Mouse (Mus musculus) heart, embryonic 16.5 days (tissue): ENCODE results near the gene Tmx2. TPM values are rescaled to one million over a fixed set of nuclear protein-coding genes. Genes with fewer than 3 reads are reported as not detected.

Source experiments
- ATAC-seq: fragments of 200-750 bp; cut with Nextera tagmentation; replicated peaks from 2 replicates; pipeline ENCODE4 v1.8.0; 2017; ENCODE audit warnings: moderate number of reproducible peaks; ENCODE audit not compliant: insufficient read depth, low FRiP score; ENCODE audit errors: extremely low read depth
- H3K27ac ChIP-seq: fragments of 300-500 bp; sonication (generic); 2 replicates; pipeline ENCODE4 v1.5.1; 2014; ENCODE audit warnings: mild to moderate bottlenecking, low read length, control low read depth, moderate library complexity
- H3K27me3 ChIP-seq: fragments of 300-500 bp; sonication (generic); 2 replicates; pipeline ENCODE4 v1.6.1; 2014; ENCODE audit warnings: low read length, mixed read lengths; ENCODE audit not compliant: control insufficient read depth, insufficient read depth
- H3K36me3 ChIP-seq: fragments of 300-500 bp; sonication (generic); 2 replicates; pipeline ENCODE4 v1.6.1; 2014; ENCODE audit not compliant: control insufficient read depth, insufficient read depth
- H3K4me1 ChIP-seq: fragments of 300-500 bp; sonication (generic); 2 replicates; pipeline ENCODE4 v1.6.1; 2014; ENCODE audit warnings: low read length, mixed read lengths; ENCODE audit not compliant: control insufficient read depth, insufficient read depth
- H3K4me2 ChIP-seq: fragments of 300-500 bp; sonication (generic); 2 replicates; pipeline ENCODE4 v1.6.1; 2014; ENCODE audit warnings: low read depth, mild to moderate bottlenecking, control low read depth, low read length
- H3K4me3 ChIP-seq: fragments of 300-500 bp; sonication (generic); 2 replicates; pipeline ENCODE4 v1.5.1; 2014; ENCODE audit warnings: mild to moderate bottlenecking, control low read depth, low read length
- H3K9ac ChIP-seq: fragments of 300-500 bp; sonication (generic); 2 replicates; pipeline ENCODE4 v1.6.1; 2014; ENCODE audit warnings: low read length, control low read depth
- H3K9me3 ChIP-seq: fragments of 300-500 bp; sonication (generic); replicated peaks from 2 replicates; pipeline ENCODE4 v1.6.1; 2016; ENCODE audit warnings: low read length; ENCODE audit not compliant: control insufficient read depth
- WGBS: fragments of 180-500 bp; shearing (Covaris S2); extraction: QIAGEN DNeasy Blood & Tissue Kit; methylation state at CpG from one replicate; pipeline ENCODE4 v1.1.7; 2014; 5-methylcytosine and 5-hydroxymethylcytosine counted together
- polyA plus RNA-seq: library from polyadenylated mRNA; unstranded; fragments of >200 nt; fragmentation: Nextera tagmentation; extraction: Ambion mirVana; gene quantifications from 2 replicates; pipeline ENCODE4 v1.2.1, GENCODE M21; 2015

Tmx2 gene
- polyA plus RNA-seq, 1 experiment from 2014 or later = 180 TPM

DNA sequence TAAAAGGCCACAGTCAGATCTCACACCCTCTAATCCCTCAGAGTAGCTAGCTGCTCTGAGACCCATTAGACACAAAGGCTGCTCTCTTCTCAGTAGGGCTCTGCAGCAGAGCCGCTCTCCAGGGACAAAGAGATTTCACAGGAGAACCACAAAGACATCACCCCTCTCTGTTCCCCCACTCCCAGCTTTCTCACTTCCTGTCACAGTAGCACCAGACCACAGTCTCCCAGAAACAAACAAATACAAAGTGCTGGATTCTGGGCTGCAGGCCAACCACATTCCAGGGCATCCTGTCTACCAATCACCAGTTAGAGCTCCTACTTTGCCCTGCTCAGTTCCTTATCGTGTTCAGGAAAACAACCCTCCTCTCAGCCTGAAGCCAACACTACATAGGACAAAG is 43.3 kb downstream of the Tmx2 start:
- peak overlapping the region; percentile 72 for H3K9ac ChIP-seq
- H3K9me3 ChIP-seq = no peaks in the 10 kb centered on the region
- peak; percentile 89 for ATAC-seq
- no peaks in the 10 kb centered on the region for H3K36me3 ChIP-seq
- H3K4me3 ChIP-seq = peak overlapping the region; percentile 36
- peak overlapping the region; percentile 71 for H3K4me2 ChIP-seq
- no peaks in the 10 kb centered on the region for H3K27me3 ChIP-seq
- H3K27ac ChIP-seq = peak overlapping the region; percentile 97
- H3K4me1 ChIP-seq = peaks cover 78% of the 10 kb centered on the region
- 5% methylated on average over 2 of the region's 2 CpGs for WGBS

DNA sequence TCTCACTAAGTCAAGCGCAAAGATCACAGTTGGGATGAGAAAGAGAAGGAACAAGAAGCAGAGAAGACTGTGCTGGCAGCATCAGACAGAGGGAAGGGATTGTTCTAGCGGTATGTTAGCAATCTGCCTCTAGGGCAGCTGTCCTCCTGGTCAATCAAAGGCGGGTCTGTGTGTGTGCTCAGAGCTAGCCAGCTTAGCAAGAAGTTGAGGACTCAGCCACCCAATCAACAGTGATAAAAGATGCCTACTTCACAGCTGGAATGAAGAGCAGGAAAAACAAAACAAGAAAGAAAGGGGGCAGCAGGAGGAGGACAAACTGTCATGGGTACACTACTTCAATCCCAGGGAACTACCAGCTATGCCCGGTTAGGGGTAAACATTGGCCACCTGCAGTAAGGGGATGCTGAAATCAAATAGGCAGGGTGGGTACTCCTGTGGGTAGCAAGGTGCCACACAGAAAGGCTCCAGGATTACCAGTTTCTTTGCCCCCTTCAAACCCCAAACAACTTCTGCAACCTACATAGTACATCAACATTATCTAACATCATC is 43.9 kb downstream of the Tmx2 start:
- Histone ChIP-seq H3K4me3 (peak overlapping the region; percentile 36), H3K36me3 (no peaks in the 10 kb centered on the region), H3K9me3 (no peaks in the 10 kb centered on the region), H3K27ac (peak overlapping the region; percentile 97), H3K9ac (peak overlapping the region; percentile 72), H3K27me3 (no peaks in the 10 kb centered on the region), H3K4me1 (peaks cover 73% of the 10 kb centered on the region), H3K4me2 (peak overlapping the region; percentile 71)
- 19% methylated on average over 4 of the region's 4 CpGs for WGBS
- 0 out of 2 replicates have a peak, but pooled peaks have one; percentile 8 for ATAC-seq

DNA sequence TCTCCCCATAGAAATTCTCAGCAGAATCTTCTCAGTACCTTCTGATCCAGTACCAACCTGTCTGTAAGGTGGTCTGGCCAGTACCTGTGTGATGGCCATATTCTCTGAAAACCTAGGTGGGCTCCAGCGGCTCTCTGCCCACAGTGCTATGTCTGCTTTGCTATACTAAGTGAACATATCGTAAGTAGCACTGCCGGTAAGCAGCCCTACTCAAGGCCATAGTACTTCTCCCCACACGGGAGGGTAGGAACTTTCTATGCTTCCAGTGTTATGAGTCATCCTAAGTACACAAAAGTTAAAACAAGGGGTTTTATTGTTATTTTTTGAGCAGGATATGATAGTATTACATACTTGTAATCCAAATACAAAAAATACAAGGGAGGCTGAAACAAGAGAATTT is 44.9 kb downstream of the Tmx2 start:
- WGBS = 24% methylated on average over 4 of the region's 4 CpGs
- Histone ChIP-seq H3K27me3 (no peaks in the 10 kb centered on the region), H3K4me1 (peaks cover 71% of the 10 kb centered on the region), H3K36me3 (no peaks in the 10 kb centered on the region), H3K27ac (peak overlapping the region; percentile 97), H3K9ac (peak overlapping the region; percentile 72), H3K4me2 (peak overlapping the region; percentile 71), H3K9me3 (no peaks in the 10 kb centered on the region), H3K4me3 (peak overlapping the region; percentile 36)
- ATAC-seq = no peak

DNA sequence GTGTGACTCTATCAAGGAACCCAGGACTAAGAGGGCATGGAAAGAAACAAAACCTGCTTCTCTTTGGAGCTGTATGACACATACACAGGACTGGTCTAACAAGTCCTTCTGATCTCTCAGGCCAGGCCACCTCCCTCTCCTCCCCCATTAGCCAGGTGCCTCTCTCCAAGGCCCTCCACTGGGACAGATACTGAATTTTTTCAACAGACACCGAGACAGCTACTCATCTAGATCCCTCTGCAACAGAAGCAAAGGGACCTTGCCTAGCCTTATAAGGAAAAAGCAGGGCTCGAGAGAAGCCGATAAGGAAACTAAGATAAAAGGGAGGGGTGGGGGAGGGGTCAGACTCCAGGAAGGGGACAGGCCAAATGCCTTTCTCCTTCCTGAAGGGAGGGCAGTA is 45.9 kb downstream of the Tmx2 start:
- ATAC-seq = no peak
- peak overlapping the region; percentile 72 for H3K9ac ChIP-seq

DNA sequence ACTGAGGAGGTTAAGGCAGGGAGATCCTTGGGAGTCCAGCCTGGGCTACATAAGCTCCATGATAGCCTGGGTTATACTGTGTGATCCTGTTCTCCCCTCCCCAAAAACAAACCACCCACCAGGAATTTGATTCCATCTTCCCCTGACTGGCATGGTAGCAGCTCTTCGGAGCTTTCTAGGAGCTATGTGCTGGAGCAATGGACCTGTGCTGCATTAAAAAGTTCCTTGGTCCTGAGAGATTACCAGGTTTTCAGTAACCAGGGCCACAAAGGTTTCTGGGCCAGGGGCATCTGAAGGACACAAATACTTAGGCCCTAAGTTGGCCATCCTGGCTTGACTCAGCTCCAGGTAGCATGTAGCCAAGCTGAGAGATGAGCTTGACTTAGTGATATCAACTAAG is 46.9 kb downstream of the Tmx2 start:
- Histone ChIP-seq H3K4me2 (no peak overlapping the region), H3K9ac (no peak overlapping the region), H3K27me3 (no peaks in the 10 kb centered on the region), H3K4me3 (no peak overlapping the region), H3K27ac (peak overlapping the region; percentile 93), H3K9me3 (no peaks in the 10 kb centered on the region), H3K36me3 (no peaks in the 10 kb centered on the region), H3K4me1 (peaks cover 63% of the 10 kb centered on the region)
- whole genome bisulfite sequencing = 100% methylated on average over 1 of the region's 1 CpGs
- no peak for ATAC-seq

More for the DNA sequence above, 45.9 kb downstream of the Tmx2 start:
- WGBS = 0% methylated on average over 3 of the region's 3 CpGs
- peaks cover 65% of the 10 kb centered on the region for H3K4me1 ChIP-seq
- H3K27ac ChIP-seq = peak overlapping the region; percentile 93
- H3K4me2 ChIP-seq = peak overlapping the region; percentile 63
- H3K36me3 ChIP-seq = no peaks in the 10 kb centered on the region
- no peaks in the 10 kb centered on the region for H3K27me3 ChIP-seq
- peak overlapping the region; percentile 30 for H3K4me3 ChIP-seq
- no peaks in the 10 kb centered on the region for H3K9me3 ChIP-seq

DNA sequence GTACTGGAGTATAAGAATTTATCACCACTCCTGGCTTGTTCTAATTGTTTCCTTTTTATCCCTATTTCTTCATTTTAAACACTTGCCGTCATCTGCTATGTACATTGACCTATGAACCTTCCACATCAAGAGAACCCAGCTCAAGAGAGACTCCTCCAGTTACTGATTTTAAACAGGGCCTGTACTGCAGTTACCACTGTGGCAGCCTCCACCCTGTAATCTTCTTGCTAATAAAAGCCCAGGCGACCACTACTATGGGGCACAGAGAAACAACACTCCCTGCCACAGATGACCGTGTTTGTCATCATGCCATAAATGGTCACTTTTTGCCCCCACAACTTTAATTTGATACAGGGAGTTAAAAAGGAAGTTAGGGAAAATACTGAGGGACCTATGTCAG is 51.9 kb downstream of the Tmx2 start:
- no peak for ATAC-seq
- H3K4me1 ChIP-seq = peaks cover 48% of the 10 kb centered on the region

DNA sequence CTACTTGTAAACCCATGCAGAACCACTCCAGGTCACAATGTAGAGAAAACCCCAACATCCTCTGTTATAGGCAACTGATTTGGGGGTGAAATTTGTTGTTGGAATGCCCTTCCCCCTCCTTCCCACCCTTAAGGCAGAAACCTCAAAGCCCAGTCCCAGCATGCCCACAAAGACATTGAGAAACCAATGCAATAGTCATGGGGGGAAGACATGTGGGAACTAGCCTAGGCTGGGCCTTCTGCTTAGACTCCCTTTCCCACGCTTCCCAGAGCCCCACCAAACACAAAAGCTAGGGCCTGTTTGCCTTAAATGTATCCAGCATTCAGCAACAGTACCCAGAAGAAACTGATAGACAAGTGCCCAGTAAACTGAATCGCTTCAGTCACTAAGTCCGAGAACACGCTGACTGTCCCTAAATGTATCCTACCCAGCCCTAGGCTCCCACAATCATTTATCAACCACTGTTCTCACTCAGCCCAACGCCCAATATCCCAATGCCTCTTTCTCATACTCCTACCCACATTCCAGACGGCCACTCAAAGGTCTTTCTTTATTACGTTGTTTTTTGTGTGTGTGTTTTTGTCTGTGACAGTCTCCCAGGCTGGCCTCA is 52.5 kb downstream of the Tmx2 start:
- H3K9ac ChIP-seq = peak overlapping the region; percentile 13; the same call in 1 of the 2 replicates
- peaks cover 6% of the 10 kb centered on the region; the same call in 1 of the 2 replicates for H3K36me3 ChIP-seq
- no peak overlapping the region for H3K4me3 ChIP-seq
- H3K27ac ChIP-seq = peak overlapping the region; percentile 75
- peaks cover 43% of the 10 kb centered on the region for H3K4me1 ChIP-seq
- WGBS = 54% methylated on average over 7 of the region's 7 CpGs
- no peaks in the 10 kb centered on the region for H3K9me3 ChIP-seq
- ATAC-seq = no peak
- no peaks in the 10 kb centered on the region for H3K27me3 ChIP-seq
- no peak overlapping the region for H3K4me2 ChIP-seq

More for the DNA sequence above, 51.9 kb downstream of the Tmx2 start:
- Histone ChIP-seq H3K4me2 (no peak overlapping the region), H3K27me3 (no peaks in the 10 kb centered on the region), H3K4me3 (no peak overlapping the region), H3K9ac (0 out of 2 replicates have a peak overlapping the region, but pooled peaks have one; percentile 33), H3K36me3 (peaks cover 6% of the 10 kb centered on the region; the same call in 1 of the 2 replicates), H3K27ac (peak overlapping the region; percentile 75), H3K9me3 (no peaks in the 10 kb centered on the region)
- 26% methylated on average over 3 of the region's 3 CpGs for WGBS

DNA sequence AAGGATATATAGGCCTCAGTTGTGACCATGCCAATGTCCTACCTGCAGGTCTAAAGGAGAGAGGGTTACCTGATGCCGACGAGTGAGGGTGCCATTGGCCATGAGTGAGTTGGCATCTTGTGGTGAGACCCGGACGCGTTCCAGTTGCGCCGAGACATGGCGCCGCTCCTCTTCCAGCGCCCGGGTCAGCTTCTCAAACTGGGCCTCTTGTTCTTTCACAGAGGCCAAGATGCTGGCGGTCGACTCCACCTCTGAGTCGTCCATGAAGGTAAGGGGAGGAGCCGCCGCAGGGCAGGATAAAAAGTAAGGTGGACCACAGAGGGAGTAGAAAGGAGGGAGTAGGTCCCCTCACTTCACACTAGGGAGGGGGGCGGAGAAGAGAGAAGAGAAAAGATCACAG is 54.7 kb downstream of the Tmx2 start:
- 91% methylated on average over 17 of the region's 17 CpGs for WGBS
- H3K9me3 ChIP-seq = no peaks in the 10 kb centered on the region
- no peak overlapping the region for H3K27ac ChIP-seq
- H3K4me2 ChIP-seq = no peak overlapping the region
- no peak for ATAC-seq
- H3K36me3 ChIP-seq = peaks cover 20% of the 10 kb centered on the region
- no peak overlapping the region for H3K9ac ChIP-seq
- H3K4me3 ChIP-seq = no peak overlapping the region
- H3K4me1 ChIP-seq = peaks cover 49% of the 10 kb centered on the region
- no peaks in the 10 kb centered on the region for H3K27me3 ChIP-seq

DNA sequence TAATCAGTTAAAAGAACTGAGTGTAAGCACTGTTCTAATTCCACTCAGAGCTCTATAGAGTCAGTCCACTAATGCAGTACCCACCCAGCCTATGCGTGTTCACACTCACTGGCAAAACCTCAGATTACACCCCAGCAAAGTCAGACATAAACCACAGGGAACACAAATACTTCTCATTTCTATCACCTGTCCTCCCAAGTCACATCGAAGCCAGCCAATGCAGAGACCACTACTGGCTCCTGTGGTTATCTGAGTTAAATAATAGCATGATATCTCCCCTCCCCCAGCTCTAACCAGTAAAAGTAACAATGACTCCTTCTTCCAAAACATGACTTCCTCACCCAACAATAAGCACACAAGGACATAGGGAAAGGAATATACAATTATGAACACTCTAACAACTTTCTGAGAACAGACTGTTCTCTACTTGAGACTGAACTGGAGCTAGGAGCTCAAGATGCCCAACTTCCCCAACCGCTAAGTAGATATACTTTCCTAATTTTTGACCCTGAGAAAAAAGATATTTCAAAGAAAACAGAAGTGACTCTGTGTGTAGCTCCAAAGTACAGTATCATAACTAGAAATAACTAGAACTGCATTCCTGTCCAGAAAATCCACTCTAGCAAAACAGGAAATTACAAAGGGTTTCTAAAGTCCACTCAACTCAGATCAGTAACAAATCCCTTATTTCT is 55.4 kb downstream of the Tmx2 start:
- H3K9me3 ChIP-seq = no peaks in the 10 kb centered on the region
- no peak for ATAC-seq
- H3K9ac ChIP-seq = no peak overlapping the region
- H3K4me2 ChIP-seq = no peak overlapping the region
- no peaks in the 10 kb centered on the region for H3K27me3 ChIP-seq
- H3K27ac ChIP-seq = no peak overlapping the region
- no peak overlapping the region for H3K4me3 ChIP-seq
- 65% methylated on average over 3 of the region's 3 CpGs for WGBS
- H3K4me1 ChIP-seq = peaks cover 50% of the 10 kb centered on the region
- peaks cover 23% of the 10 kb centered on the region for H3K36me3 ChIP-seq
